Mouse (Mus musculus) erythroblast, adult 5-6 weeks (primary cell): ENCODE results near the gene Sh3bp4. TPM values are rescaled to one million over a fixed set of nuclear protein-coding genes. Genes with fewer than 3 reads are reported as not detected.

Source experiments
- ATAC-seq: replicated peaks from 2 replicates; pipeline ENCODE4 v1.8.0; 2016; ENCODE audit warnings: moderate number of reproducible peaks, mild to moderate bottlenecking, moderate TSS enrichment, inconsistent platforms; ENCODE audit not compliant: poor library complexity, low FRiP score, severe bottlenecking
- total RNA-seq, 2 experiments: library from RNA; stranded (forward) in 1 of 2; stranded (reverse) in 1 of 2; fragments of 150-400 nt in 1 of 2; fragments of 200-764, 138-1000 nt in 1 of 2; gene quantifications; 2 replicates each; pipeline versions ENCODE4 v1.2.3 to v1.2.4; 2015 to 2017; ENCODE audit warnings: low replicate concordance in 2 of 2

The Sh3bp4 gene
- total RNA-seq, 2 experiments from 2014 or later, result 0.51 TPM; not detected in 1

GRCm38 (mm10) chr1:89069479-89070102 is 624 bp upstream of the Sh3bp4 start:
- ATAC-seq, result no peak

GRCm38 (mm10) chr1:89070871-89071361 is 701 bp downstream of the Sh3bp4 start:
- no peak for ATAC-seq

- no peak for ATAC-seq
These were observed 1.3 kb downstream of the Sh3bp4 start for GRCm38 (mm10) chr1:89071371-89072142.

DNA sequence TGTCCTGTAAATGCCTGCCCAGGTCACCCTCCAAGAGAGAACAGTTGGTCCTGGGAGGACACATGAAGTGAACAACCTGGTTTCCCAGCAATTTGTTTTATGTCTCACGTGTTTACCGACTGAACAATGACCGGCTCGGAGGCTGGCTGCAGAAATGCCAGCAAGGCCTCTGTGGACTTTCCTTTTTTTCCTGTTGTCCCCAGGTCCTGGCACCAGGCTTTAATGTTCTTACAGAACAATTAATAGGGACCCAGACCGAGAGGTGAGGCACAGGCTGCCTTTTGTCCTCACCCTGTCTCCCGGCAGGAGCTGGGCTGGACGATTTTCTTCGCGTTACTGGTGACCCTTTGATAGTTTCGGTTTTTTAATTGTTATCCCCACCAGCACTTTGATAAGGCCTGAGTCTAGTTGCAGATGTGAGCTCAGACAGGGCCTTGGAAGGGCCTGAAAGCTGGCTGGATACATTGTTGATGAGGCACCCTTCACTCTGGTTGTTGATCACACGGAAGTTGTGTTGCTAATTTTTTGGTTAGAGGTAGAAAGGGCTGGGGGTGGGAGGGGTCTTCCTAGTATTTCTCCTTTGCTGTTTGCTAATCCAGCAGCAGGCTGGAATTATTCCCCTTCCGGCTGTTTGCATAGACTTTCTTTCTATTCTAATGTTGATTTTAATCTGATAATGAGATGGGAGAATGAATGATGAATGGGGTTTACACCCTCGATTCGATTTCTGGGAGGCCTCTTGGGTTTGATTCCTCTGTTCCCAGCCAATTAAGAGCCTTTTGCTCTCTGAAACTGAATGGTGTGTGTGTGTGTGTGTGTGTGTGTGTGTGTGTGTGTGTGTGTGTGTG is 2.2 kb downstream of the Sh3bp4 start:
- no peak for ATAC-seq

GRCm38 (mm10) chr1:89073291-89073846 is 3.2 kb downstream of the Sh3bp4 start:
- no peak for ATAC-seq

- no peak for ATAC-seq
These were observed 4.5 kb downstream of the Sh3bp4 start for GRCm38 (mm10) chr1:89074678-89075077.

DNA sequence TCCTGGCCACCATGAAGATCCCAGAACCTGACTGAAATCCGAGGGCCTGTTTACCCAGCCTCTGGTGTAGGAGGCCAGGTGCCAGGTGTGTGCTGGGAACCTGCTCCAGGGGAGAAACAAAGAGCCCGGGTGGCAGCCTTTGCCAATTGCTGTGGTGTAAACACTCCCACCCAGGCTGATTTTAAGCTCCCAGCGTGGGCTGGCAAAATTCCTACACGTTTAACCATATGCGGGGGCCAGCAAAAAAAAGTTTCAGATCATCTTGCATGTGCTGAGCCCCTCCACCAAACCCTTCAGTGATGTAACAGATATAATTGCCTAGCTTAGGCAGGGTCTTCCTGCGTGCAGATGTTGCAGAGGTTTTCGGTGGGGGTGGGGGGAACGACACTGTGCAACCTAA is 4.9 kb downstream of the Sh3bp4 start:
- ATAC-seq, result no peak

DNA sequence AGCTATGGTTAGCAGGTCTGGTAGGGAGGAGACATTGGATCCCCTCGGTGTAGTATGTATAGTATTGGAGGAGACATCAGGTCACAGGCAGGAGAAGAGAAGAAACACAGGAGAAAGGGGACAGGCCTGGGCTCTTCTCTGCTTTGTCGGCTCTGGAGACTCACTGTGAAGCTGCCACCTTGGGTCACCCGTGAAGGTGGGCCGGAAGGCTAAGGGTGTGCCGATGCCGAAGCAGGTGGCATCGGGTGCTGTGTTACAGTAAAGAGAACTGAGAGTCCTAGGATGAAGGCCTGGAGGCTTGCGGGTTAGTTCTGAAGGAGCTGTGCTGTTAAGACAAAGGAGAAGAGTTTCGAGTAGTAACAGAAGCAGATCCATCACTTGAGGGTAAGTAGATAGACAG is 6.6 kb downstream of the Sh3bp4 start:
- no peak for ATAC-seq

GRCm38 (mm10) chr1:89078240-89078639 is 8.0 kb downstream of the Sh3bp4 start:
- ATAC-seq, result no peak

DNA sequence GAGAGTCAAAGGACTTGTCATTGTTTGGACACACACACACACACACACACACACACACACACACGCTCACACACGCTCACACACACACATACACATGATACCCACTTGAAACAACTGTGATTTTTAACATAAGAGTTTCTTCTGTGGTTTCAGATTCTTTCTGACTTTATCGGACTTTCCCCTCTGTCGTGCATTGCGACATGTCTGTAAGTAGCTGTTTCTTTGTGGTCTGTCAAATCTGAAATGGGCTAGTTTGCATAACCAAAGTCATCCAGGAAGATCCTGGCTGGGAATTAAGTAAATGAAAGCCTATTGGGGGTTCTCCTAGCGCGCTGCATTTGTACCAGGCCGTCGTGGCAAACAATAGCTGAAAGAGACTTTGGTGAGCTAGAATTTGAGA is 8.5 kb downstream of the Sh3bp4 start:
- no peak for ATAC-seq

- ATAC-seq, result no peak
These were observed 9.0 kb downstream of the Sh3bp4 start for GRCm38 (mm10) chr1:89079239-89079638.

DNA sequence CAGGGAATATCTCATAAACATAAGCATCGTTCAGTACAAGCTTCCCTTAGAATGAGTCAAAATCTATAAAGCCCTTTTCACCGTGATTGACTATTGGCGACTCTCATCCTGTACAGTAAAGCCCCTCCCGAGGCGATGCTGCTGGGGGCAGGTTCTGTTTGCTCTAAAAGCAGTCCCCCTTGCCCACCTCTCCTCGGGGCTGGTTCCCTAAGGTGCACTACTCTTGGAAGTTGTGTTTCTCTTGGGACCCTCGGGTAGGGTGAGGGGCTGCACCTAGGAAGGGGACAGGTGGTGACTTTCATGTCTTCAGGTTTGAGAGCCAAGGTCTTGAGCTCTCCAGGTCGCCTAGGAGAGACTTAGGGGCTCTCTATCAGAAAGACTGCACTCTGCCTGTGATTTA is 10.2 kb downstream of the Sh3bp4 start:
- ATAC-seq, result no peak

DNA sequence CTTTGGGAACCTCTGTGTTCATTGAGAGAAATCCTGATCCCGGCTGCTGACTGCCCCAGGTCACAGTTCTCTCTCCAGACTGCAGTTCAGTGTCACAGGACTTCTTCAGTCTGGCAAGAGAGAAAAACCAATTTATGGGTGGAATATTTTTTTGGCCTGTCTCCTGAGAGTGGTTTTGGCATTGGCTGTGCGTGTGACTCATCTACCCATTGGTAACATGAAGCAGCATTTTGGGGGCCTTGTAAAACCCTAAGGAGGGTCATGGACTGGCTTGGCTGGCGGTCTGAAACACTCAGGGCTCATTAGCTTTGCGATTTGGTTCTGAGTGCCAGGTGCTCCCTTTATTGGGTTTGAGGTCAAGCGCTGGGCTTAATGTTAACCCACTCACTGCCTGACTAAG is 10.6 kb downstream of the Sh3bp4 start:
- no peak for ATAC-seq

DNA sequence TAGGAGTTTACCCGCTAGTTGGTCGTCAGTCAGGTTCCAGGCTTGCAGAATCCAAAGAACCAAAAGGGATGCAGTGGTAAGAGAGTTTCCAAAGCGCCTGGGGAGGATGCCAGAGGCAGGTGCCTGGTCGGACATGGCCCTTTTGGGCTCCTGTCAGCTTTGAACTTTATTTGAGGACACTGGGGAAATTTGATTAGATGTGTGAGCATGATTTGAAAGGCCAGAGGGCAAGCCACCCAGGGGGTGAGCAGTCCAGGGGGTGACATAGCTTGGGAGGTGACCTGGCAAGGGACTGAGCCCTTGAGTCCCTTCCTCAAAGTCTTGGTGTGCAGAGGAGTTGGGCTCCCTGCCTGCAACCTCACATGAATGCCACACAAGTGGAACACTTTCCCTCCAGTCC is 11.2 kb downstream of the Sh3bp4 start:
- no peak for ATAC-seq

DNA sequence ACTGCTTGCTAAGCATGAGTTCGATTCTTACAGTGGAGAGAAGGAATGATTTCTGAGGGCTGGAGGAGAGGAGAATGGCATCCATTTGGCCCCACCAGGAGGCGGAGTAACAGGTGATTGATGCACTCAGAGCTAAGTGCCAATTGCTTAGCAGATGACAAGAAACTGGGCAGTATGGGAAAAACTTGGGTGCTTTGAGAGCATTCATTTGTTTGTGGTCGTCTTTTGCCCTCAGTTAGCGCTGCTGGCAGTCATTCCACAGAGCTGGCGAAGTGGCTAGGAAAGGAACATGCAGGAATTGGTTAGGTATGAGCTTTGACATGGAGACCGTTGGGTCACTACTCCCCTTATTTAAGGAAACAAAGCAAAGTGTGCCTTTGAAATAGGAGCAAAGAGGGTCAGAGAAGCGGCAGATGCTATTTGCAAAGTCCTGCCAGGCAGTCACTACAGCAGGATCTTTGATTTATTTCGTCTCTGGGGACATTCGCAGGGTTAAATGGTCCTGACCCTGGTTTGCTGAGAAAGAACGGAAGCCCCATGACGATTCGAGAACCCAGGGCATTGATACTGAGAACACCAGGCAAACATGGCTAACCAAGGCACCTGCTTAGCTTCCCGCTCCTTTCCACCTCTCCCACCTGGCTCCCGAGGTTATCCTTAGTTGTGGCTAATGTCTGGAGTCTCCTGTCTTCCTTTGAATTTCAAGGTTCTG is 12.1 kb downstream of the Sh3bp4 start:
- no peak for ATAC-seq

GRCm38 (mm10) chr1:89086575-89087153 is 16.4 kb downstream of the Sh3bp4 start:
- no peak for ATAC-seq

GRCm38 (mm10) chr1:89088144-89088543 is 17.9 kb downstream of the Sh3bp4 start:
- no peak for ATAC-seq

DNA sequence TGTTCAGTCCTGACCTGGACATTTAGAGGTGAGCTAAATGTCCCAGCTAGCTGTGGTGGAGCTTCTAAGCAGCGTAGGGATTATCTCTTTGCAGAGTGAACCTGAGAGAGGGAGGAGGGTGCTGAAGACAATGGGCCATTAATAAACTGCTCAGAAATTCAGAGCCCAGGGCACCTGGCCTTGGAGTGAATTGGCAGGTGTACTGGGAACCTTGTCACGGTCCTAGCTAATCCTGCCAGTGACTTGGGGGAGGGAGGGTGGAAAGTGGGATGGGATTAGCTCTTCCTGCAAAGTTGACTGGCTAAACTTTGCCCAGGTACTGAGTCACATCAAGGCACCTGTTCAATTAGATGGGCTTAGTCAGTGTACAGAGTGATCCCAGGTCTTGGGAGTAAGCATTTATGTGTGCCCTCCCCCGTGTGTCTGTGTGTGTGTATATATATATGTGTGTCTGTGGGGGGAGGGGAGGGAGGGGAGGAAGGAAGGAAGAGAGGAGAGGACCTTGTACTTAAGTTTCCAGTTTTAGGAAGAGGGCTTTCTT is 18.6 kb downstream of the Sh3bp4 start:
- ATAC-seq, result no peak
